Mouse (Mus musculus): Measurements from ENCODE around the gene Ccdc125.
A peak's percentile ranks its signal among the peaks of the same experiment; 100 is the strongest.
"Not testable (repeated sequence)": the region's sequence is repeated elsewhere in the genome, so short reads cannot be mapped to it uniquely, and the experiment has no call there.

Gene Ccdc125

DNA sequence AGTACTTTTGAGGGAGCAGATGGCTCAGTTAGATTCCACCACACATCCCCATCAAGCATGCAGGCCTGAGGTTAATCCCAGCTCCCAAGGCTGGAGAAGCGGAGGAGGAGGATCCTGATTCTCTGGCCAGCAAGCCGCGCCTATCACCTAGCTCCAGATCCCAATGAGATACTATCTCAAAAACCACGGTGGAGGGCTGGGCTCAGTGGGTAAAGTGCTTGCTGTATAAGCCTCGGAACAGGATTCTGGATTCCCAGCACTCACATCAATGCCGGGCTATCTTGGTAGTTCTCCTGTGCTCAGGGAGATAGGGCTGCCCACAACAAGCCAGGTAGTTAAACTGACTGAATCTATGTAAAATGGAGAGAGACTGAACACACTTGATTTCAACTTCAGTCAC lies 46.0 kb downstream of the Ccdc125 start:
- DNase-seq (ENCODE audit: low read depth, low spot score), result no peak

- DNase-seq (ENCODE audit: low read depth, low spot score), result no peak
These were observed 52.1 kb downstream of the Ccdc125 start for GRCm38 (mm10) chr13:100721656-100722055.

DNA sequence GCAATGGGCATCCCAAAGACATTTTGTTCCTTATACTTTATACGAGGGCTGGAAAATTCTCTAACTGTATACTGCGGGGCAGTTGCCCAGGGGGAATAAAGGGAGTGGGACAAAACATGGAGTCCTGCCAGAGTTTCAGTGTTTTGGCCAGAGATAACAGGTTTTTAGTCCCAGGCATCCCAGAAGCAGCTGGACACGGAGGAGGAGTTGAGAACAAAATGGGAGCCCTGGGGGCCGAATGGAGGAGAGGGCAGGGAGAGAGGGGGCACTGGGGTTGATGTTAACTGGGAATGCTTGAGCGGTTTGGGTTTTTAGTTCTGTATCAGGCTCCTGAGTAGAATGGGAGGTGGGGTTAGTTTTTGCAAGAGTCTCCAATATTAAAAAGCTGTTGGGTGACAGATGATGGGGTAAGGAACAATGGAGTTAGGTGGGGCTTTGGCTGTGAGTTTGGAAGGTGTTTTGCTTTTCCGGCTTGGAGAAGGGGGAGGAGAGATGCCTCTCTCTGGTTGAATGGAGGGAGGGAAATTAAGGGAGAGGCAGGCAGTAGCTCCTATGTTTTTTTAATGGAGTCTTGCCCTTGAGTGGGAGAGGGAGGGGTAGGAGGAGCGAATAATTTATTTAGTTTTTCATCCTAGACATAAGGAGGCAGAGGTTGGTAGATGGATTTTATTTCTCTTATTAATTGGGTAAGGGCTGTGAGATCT lies 54.7 kb downstream of the Ccdc125 start:
- no peak for DNase-seq (ENCODE audit: low read depth, low spot score)

DNA sequence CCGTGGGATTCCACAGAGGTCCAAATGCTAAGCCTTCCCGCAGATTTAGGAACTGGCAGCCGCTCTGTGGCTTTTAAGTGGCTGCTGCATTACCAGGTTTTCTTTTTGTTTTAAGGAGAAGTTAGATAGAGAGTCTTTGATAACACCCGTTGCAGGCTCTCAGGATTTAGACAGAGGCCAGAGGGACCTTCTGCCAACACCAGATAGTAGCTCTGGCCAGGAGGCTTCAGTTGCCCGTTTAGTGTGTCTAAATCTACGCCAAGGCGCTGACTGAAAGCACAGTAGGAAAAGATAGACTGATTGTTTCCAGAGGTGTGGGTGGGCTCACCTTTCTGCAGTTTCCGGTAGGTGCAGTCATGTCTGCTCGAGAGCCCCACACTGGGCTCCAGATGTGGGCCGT lies 55.7 kb downstream of the Ccdc125 start:
- no peak for DNase-seq (ENCODE audit: low read depth, low spot score)

GRCm38 (mm10) chr13:100728086-100728485 lies 58.6 kb downstream of the Ccdc125 start:
- no peak for DNase-seq (ENCODE audit: low read depth, low spot score)

DNA sequence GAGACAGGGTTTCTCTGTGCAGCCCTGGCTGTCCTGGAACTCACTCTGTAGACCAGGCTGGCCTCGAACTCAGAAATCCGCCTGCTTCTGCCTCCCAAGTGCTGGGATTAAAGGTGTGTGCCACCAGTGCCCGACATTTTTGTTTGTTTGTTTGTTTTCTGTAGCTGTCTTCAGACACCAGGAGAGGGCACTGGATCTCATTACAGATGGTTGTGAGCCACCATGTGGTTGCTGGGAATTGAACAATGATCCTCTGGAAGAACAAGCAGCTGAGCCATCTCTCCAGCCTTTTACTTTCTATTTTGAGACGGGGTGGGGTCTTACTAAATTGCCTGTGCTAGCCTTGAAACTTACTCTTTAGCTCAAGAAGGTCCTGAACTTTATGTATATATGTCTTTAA lies 59.0 kb downstream of the Ccdc125 start:
- DNase-seq (ENCODE audit: low read depth, low spot score), result not testable (repeated sequence)

DNA sequence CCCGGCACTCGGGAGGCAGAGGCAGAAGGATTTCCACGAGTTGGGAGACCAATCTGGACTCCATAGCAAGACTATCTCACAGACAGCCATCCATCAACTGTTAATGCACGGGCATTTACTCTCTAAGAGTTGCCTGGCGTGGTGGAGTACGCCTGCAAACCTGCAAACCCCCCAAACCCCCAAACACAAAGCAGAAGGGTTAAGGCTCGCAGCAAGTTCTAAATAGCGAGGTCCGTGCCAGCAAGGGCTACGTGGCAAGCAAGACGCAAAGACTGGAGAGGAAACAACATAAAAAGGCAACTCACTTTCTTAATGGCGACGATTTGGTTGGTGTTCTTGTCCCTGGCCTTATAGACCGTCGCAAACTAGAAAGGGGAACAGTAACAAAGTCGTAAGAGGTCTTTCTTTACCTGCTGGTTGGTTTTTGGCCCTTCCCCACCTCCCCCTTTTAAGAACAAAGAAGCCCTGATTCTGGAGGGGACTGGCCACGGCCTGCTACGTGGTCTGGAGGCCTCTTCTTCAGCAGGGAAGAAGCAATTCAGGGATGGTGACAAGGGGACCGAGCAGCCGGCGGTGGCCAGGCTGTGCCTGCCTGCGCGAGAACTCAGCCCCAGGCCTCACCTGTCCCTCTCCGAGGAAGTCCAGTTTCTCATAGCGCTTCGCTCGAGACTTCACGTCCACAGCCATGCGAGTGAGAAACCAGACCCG lies 60.8 kb downstream of the Ccdc125 start:
- DNase-seq (ENCODE audit: low read depth, low spot score), result peak; percentile 14

DNA sequence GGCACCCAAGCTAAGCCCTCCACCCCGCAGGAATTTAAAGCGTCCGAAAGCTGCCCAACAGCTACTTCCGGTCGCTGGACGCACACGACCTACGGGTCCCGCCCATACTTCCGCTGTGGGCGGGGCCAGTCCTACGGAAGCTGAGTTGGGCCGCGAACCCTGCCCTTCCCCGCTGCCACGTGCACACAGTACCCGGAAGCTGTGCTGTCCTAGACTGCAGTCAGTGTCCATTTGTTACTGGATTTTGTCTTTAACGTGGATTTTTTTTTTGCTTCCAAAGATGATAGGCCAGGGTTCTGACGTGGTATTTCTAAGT lies 61.3 kb downstream of the Ccdc125 start, which contains the start of gene Cdk7:
Gene Cdk7, minus strand, starts transcription at position 79 of the 316 bp plus-strand sequence.
- DNase-seq (ENCODE audit: low read depth, low spot score), result peak; percentile 93

- not testable (repeated sequence) for DNase-seq (ENCODE audit: low read depth, low spot score)
These were observed 62.0 kb downstream of the Ccdc125 start for GRCm38 (mm10) chr13:100731462-100732046.

DNA sequence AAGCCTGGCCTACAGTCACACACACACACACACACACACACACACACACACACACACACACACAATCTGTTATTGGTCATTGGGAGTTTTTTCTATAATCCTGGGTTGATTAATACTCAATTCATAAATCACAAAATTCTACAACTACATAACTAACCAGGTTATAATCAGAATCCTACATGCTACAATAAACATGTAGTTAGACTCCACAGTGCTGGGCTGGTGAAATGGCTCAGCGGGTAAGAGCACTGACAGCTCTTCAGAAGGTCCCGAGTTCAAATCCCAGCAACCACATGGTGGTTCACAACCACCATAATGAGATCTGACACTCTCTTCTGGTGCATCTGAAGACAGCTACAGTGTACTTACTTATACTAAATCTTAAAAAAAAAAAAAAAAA lies 63.2 kb downstream of the Ccdc125 start:
- DNase-seq (ENCODE audit: low read depth, low spot score), result no peak

DNA sequence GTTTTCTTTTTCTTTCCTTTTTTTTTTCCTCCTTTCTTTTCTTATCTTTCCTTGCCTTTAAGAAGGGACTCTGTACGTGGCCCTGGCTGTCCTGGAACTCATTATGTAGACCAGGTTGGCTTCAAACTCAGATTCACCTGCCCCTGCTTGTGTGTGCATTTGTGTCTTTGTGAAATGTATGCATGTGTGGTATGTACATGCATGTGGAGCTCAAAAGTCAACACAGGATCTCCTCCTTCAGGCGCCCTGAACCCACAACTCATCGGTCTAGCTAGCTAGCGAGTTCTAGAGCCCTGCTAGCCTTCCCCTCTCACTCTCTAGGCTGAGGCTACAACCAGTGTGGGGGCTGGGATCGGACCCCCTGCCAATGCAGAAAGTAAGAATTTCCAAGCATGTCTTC lies 73.3 kb downstream of the Ccdc125 start:
- DNase-seq (ENCODE audit: low read depth, low spot score), result no peak

DNA sequence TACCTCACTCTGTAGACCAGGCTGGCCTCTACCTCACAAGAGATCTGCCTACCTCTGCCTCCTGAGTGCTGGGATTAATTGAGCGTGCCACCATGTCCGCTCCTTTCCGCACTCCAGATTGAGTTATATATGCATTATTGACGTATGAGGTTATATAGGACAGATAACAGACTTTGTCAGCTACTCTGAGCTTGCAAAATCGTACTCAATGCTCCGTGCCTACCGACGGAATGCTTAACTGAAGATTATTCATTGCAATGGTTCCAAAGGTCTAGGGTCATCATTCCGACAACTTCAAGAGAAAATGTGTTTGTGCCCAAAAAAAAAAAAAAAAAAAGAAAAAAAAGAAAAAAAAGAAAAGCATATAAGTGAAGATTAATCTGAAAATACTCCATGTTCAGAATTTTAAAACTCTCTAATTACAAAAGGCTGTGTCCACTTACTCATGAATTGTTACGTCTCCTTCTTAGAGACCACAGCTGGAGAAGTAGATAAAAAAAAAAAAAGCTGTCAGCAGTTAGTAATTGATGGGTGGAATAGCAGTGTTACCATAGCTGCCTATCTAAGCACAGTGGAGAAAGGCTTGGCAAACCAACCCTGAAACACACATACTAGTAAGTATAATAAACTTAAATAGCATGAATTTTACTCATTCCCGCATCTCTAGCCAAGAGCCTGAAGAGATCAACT lies 74.0 kb downstream of the Ccdc125 start:
- DNase-seq (ENCODE audit: low read depth, low spot score), result no peak

DNA sequence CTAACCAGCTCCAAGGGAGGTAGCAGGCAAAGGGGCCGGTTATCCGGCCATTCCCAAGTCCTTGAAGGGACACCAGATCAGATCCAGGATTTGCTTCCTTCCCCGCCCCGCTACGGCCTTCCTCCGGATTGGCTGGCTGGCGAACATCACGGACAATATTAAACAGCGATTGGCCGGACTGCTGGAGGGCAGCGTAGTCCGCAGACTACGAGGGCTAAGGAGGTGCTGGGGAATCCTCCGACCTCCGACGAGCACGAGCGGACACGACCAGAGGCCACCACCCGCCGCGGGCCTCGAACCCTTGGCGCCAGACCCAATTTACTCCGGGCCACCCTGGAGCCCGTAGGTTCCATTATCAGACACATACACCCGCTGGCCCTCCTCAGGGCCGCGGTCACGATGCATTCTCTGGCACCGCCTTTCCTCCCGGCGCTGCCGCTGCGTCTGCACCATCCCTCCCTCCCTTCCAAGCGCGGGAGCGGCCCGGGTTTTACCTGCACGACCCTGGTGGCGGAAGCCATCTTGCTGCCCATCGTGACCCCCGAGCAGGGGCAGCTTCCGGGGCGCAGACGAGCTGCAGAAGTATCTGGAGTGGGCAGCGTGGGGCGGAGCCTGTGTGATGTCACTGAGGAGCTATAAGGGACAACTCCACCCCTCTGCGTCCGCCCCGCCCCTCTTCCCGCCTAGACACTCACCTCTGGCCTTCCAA lies 74.7 kb downstream of the Ccdc125 start, which contains the start of gene Mrps36:
Gene Mrps36, minus strand, starts transcription at position 624 of the 709 bp plus-strand sequence.
- peak; percentile 90 for DNase-seq (ENCODE audit: low read depth, low spot score)

DNA sequence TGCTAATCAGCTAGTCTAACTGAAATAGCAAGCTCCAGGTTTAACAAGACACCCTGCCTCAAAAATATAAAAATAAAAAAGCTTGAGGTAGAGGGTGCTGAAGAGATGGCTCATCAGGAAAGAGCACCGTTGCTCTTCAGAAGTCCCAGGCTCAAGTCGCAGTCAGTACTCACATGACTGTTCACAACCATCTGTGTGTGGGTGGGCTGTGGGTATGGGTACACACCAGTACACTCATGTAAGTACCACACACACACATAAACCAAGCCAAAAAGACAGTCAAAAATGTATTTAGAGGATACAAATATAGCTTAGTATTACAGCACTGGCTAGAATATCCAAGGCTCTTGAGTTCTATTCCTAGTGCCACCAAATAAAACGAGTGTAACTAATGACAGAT lies 76.6 kb downstream of the Ccdc125 start:
- no peak for DNase-seq (ENCODE audit: low read depth, low spot score)

All from CD4-positive helper T cell, adult 2 months (primary cell).